Mouse (Mus musculus): Measurements from ENCODE around the gene Gpsm3. TPM values are rescaled to one million over a fixed set of nuclear protein-coding genes. Genes with fewer than 3 reads are reported as not detected.

Gene Gpsm3
- polyA plus RNA-seq, 1 experiment from 2014 or later, result 19.3 TPM

DNA sequence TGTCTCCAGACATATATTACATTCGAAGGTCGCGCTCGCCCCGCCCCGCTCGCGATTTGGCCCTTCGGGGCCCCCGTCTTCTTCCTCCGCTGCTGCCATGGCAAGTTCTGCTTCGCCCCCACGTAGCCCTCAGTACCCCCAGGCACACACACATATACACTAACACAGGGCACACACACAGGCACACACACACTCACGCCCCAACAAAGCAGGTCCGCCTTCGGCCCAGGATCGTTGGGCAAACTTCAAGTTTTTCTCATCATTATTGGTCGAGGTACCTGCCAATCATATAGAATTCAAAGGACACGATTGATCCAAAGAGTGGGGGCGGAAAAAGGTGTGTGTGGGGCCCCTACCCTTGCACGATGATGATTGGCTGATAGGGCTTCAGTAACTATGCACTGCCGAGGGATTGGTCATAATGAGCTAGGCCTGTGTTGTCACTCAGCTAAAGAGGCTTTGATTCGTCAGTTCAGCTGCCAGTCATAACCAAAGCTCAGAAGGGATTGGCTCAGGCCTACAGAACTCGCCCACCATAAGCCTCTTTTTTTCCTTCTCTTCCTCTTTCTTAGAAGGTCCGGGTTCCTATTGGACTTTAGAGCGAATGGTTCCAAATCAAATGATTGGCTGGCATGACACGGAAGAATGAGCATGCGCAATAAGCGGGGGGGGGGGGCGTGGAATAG lies 13.9 kb downstream of the Gpsm3 start, which contains the start of gene Rnf5:
Gene Rnf5 (minus strand): TSS at position 316 of the 686 bp plus-strand sequence.
- Histone ChIP-seq H3K9me3 (ENCODE audit: control insufficient read depth, low read length) (no peaks in the 10 kb centered on the region), H3K4me1 (ENCODE audit: control insufficient read depth, insufficient read depth, low read length) (peaks cover 33% of the 10 kb centered on the region), H3K27ac (ENCODE audit: low read depth, low read length) (peak within 1 kb of the TSS; percentile 95), H3K4me2 (replicated peaks; ENCODE audit: low read depth, low read length) (peak within 1 kb of the TSS; percentile 93), H3K9ac (ENCODE audit: low read depth, low read length) (peak within 1 kb of the TSS; percentile 95), H3K4me3 (ENCODE audit: low read length) (peak within 1 kb of the TSS; percentile 99), H3K27me3 (ENCODE audit: control insufficient read depth, insufficient read depth, low read length) (no peaks in the 10 kb centered on the region), H3K36me3 (ENCODE audit: control insufficient read depth, insufficient read depth, low read length) (peaks cover 16% of the 10 kb centered on the region)
- under 1% methylated on average over 30 of the region's 30 CpGs for WGBS
- peak; percentile 96 for ATAC-seq (ENCODE audit: low FRiP score, low TSS enrichment)

- peaks cover 16% of the 10 kb centered on the region for H3K36me3 ChIP-seq (ENCODE audit: control insufficient read depth, insufficient read depth, low read length)
- peak within 1 kb of the TSS; percentile 93 for H3K4me2 ChIP-seq (replicated peaks; ENCODE audit: low read depth, low read length)
- no peaks in the 10 kb centered on the region for H3K27me3 ChIP-seq (ENCODE audit: control insufficient read depth, insufficient read depth, low read length)
- peaks cover 35% of the 10 kb centered on the region for H3K4me1 ChIP-seq (ENCODE audit: control insufficient read depth, insufficient read depth, low read length)
- H3K9me3 ChIP-seq (ENCODE audit: control insufficient read depth, low read length), result no peaks in the 10 kb centered on the region
- H3K4me3 ChIP-seq (ENCODE audit: low read length), result peak within 1 kb of the TSS; percentile 99
- H3K9ac ChIP-seq (ENCODE audit: low read depth, low read length), result peak within 1 kb of the TSS; percentile 95
- H3K27ac ChIP-seq (ENCODE audit: low read depth, low read length), result peak within 1 kb of the TSS; percentile 95
- WGBS, result under 1% methylated on average over 32 of the region's 35 CpGs
- ATAC-seq (ENCODE audit: low FRiP score, low TSS enrichment), result peak; percentile 89
These were observed 14.5 kb downstream of the Gpsm3 start, which contains the start of gene Agpat1 for GRCm38 (mm10) chr17:34604061-34604508. Agpat1 (plus strand) TSS chr17:34604262.

DNA sequence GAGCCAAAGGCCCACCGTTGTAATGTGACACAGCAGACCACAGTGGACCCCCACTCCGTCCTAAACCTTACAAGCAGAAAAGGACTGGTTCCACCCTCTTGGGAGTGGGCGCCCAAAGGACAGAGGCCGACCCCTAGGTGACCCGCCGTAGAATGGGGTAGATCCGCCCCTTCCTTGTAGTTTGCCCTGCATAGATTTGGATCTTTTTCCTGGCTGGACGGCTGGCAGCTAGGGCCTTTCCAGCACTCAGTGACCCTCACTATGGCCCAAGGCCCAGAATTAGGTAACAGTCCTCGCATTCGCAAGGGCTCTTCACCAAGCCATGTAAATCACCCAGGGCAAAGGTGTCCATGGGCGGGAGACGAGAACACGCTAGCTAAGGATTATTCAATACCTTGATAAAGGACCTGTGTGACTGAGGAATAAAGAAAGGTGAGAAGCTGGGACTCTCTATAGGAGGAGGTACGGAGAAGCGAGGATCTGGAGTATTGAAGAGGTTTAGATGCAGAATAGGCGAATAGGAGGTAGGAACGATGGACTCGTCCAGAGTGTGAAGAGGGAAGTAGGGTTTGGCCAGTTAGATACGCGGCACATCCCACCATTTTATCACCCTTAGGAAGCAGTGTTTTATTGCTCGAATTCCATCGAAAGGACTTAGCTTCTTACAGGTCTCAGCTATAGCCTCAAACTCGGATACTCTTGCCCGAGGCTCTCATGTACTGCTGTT lies 15.1 kb downstream of the Gpsm3 start:
- peak; percentile 0; the same call in 1 of the 2 replicates for ATAC-seq (ENCODE audit: low FRiP score, low TSS enrichment)
- 9% methylated on average over 24 of the region's 24 CpGs for WGBS
- Histone ChIP-seq H3K9me3 (ENCODE audit: control insufficient read depth, low read length) (no peaks in the 10 kb centered on the region), H3K4me3 (ENCODE audit: low read length) (peak overlapping the region; percentile 99), H3K27ac (ENCODE audit: low read depth, low read length) (peak overlapping the region; percentile 95), H3K4me1 (ENCODE audit: control insufficient read depth, insufficient read depth, low read length) (peaks cover 35% of the 10 kb centered on the region), H3K27me3 (ENCODE audit: control insufficient read depth, insufficient read depth, low read length) (no peaks in the 10 kb centered on the region), H3K4me2 (replicated peaks; ENCODE audit: low read depth, low read length) (peak overlapping the region; percentile 93), H3K9ac (ENCODE audit: low read depth, low read length) (peak overlapping the region; percentile 95), H3K36me3 (ENCODE audit: control insufficient read depth, insufficient read depth, low read length) (peaks cover 16% of the 10 kb centered on the region)

- Histone ChIP-seq H3K4me2 (replicated peaks; ENCODE audit: low read depth, low read length) (peak overlapping the region; percentile 93), H3K4me1 (ENCODE audit: control insufficient read depth, insufficient read depth, low read length) (peaks cover 35% of the 10 kb centered on the region), H3K9me3 (ENCODE audit: control insufficient read depth, low read length) (no peaks in the 10 kb centered on the region), H3K9ac (ENCODE audit: low read depth, low read length) (peak overlapping the region; percentile 95), H3K4me3 (ENCODE audit: low read length) (peak overlapping the region; percentile 99), H3K27ac (ENCODE audit: low read depth, low read length) (peak overlapping the region; percentile 95), H3K36me3 (ENCODE audit: control insufficient read depth, insufficient read depth, low read length) (peaks cover 13% of the 10 kb centered on the region), H3K27me3 (ENCODE audit: control insufficient read depth, insufficient read depth, low read length) (no peaks in the 10 kb centered on the region)
- peak; percentile 56 for ATAC-seq (ENCODE audit: low FRiP score, low TSS enrichment)
- WGBS, result under 1% methylated on average over 20 of the region's 30 CpGs
These were observed 16.0 kb downstream of the Gpsm3 start for GRCm38 (mm10) chr17:34605609-34606008.

- Histone ChIP-seq H3K27ac (ENCODE audit: low read depth, low read length) (peak overlapping the region; percentile 95), H3K36me3 (ENCODE audit: control insufficient read depth, insufficient read depth, low read length) (peaks cover 17% of the 10 kb centered on the region), H3K9me3 (ENCODE audit: control insufficient read depth, low read length) (no peaks in the 10 kb centered on the region), H3K27me3 (ENCODE audit: control insufficient read depth, insufficient read depth, low read length) (no peaks in the 10 kb centered on the region), H3K4me2 (replicated peaks; ENCODE audit: low read depth, low read length) (peak overlapping the region; percentile 93), H3K4me1 (ENCODE audit: control insufficient read depth, insufficient read depth, low read length) (peaks cover 35% of the 10 kb centered on the region), H3K4me3 (ENCODE audit: low read length) (peak overlapping the region; percentile 99), H3K9ac (ENCODE audit: low read depth, low read length) (peak overlapping the region; percentile 95)
- ATAC-seq (ENCODE audit: low FRiP score, low TSS enrichment), result peak; percentile 0; the same call in 1 of the 2 replicates
- 13% methylated on average over 32 of the region's 32 CpGs for WGBS
These were observed 16.8 kb downstream of the Gpsm3 start for GRCm38 (mm10) chr17:34606186-34607039.

GRCm38 (mm10) chr17:34607997-34608396 lies 18.4 kb downstream of the Gpsm3 start:
- Histone ChIP-seq H3K27ac (ENCODE audit: low read depth, low read length) (no peak overlapping the region), H3K36me3 (ENCODE audit: control insufficient read depth, insufficient read depth, low read length) (peaks cover 33% of the 10 kb centered on the region), H3K9me3 (ENCODE audit: control insufficient read depth, low read length) (no peaks in the 10 kb centered on the region), H3K27me3 (ENCODE audit: control insufficient read depth, insufficient read depth, low read length) (no peaks in the 10 kb centered on the region), H3K4me2 (replicated peaks; ENCODE audit: low read depth, low read length) (no peak overlapping the region), H3K4me3 (ENCODE audit: low read length) (no peak overlapping the region), H3K9ac (ENCODE audit: low read depth, low read length) (no peak overlapping the region), H3K4me1 (ENCODE audit: control insufficient read depth, insufficient read depth, low read length) (peaks cover 27% of the 10 kb centered on the region)
- no peak for ATAC-seq (ENCODE audit: low FRiP score, low TSS enrichment)
- 78% methylated on average over 7 of the region's 7 CpGs for WGBS

DNA sequence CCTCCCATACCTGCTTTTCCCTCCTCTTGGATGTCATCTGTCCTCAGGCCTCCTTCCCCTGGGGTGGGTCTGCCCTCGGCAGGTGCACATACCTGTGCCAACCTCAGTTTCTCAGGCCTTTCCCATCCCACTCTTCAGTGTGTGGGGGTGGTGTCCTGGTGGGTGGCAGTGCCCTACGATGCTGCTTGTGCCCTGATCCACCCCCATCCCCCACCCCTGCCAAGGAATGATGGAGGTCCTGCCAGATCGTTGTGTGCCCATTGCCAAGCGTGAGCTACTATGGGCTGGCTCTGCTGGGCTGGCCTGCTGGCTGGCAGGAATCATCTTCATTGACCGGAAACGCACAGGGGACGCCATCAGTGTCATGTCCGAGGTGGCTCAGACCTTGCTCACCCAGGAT lies 21.4 kb downstream of the Gpsm3 start:
- no peaks in the 10 kb centered on the region for H3K27me3 ChIP-seq (ENCODE audit: control insufficient read depth, insufficient read depth, low read length)
- WGBS, result 92% methylated on average over 8 of the region's 8 CpGs
- no peaks in the 10 kb centered on the region for H3K9me3 ChIP-seq (ENCODE audit: control insufficient read depth, low read length)
- peaks cover 45% of the 10 kb centered on the region for H3K36me3 ChIP-seq (ENCODE audit: control insufficient read depth, insufficient read depth, low read length)
- no peak overlapping the region for H3K27ac ChIP-seq (ENCODE audit: low read depth, low read length)
- H3K4me3 ChIP-seq (ENCODE audit: low read length), result no peak overlapping the region
- H3K9ac ChIP-seq (ENCODE audit: low read depth, low read length), result no peak overlapping the region
- H3K4me1 ChIP-seq (ENCODE audit: control insufficient read depth, insufficient read depth, low read length), result peaks cover 21% of the 10 kb centered on the region
- no peak overlapping the region for H3K4me2 ChIP-seq (replicated peaks; ENCODE audit: low read depth, low read length)
- ATAC-seq (ENCODE audit: low FRiP score, low TSS enrichment), result no peak

GRCm38 (mm10) chr17:34613054-34613645 lies 23.5 kb downstream of the Gpsm3 start:
- no peak for ATAC-seq (ENCODE audit: low FRiP score, low TSS enrichment)
- Histone ChIP-seq H3K4me3 (ENCODE audit: low read length) (no peak overlapping the region), H3K4me1 (ENCODE audit: control insufficient read depth, insufficient read depth, low read length) (peaks cover 6% of the 10 kb centered on the region; the same call in 1 of the 2 replicates), H3K36me3 (ENCODE audit: control insufficient read depth, insufficient read depth, low read length) (peaks cover 52% of the 10 kb centered on the region), H3K4me2 (replicated peaks; ENCODE audit: low read depth, low read length) (no peak overlapping the region), H3K27ac (ENCODE audit: low read depth, low read length) (no peak overlapping the region), H3K9me3 (ENCODE audit: control insufficient read depth, low read length) (no peaks in the 10 kb centered on the region), H3K9ac (ENCODE audit: low read depth, low read length) (no peak overlapping the region), H3K27me3 (ENCODE audit: control insufficient read depth, insufficient read depth, low read length) (no peaks in the 10 kb centered on the region)
- WGBS, result 85% methylated on average over 11 of the region's 11 CpGs
